Mouse (Mus musculus) CD4-positive, CD25-positive, alpha-beta regulatory T cell, adult 9 weeks (primary cell): ENCODE measurements around the gene S100pbp. TPM values are rescaled to one million over a fixed set of nuclear protein-coding genes. Genes with fewer than 3 reads are reported as not detected.

ENCODE experiments used
- polyA plus RNA-seq: library from polyadenylated mRNA; unstranded; fragments of 100-300 nt; shearing (Covaris generic); gene quantifications from one replicate; pipeline ENCODE4 v1.2.1, GENCODE M21; 2017

S100pbp gene
- polyA plus RNA-seq: 19.3 TPM

GRCm38 (mm10) chr4:129189542-129190519, at the start of gene S100pbp, which contains the start of gene Yars:
Gene S100pbp (minus strand): TSS chr4:129189727.
Gene Yars (plus strand): TSS chr4:129189760.

GRCm38 (mm10) chr4:129136579-129137391, 52.7 kb downstream of the S100pbp start, which contains the start of gene Fndc5:
Gene Fndc5 (plus strand): TSS chr4:129136999.

GRCm38 (mm10) chr4:129121569-129122086, 67.9 kb downstream of the S100pbp start, which contains the start of gene Hpca:
Gene Hpca (minus strand): TSS chr4:129122036.

GRCm38 (mm10) chr4:129105356-129105755, 84.2 kb downstream of the S100pbp start, which contains the start of gene Tmem54:
Gene Tmem54 (plus strand): TSS chr4:129105548.

Other genes starting within 250 kb of the S100pbp start
- gene Azin2, start 227.3 kb downstream of the S100pbp start, polyA plus RNA-seq: 0.17 TPM
- 162 TPM for gene Ak2, start 197.8 kb downstream of the S100pbp start, polyA plus RNA-seq
- gene Rnf19b, start 131.5 kb downstream of the S100pbp start, polyA plus RNA-seq: 6.3 TPM
- not detected for gene Tmem54, start 84.2 kb downstream of the S100pbp start, polyA plus RNA-seq
- gene Hpca, start 67.7 kb downstream of the S100pbp start, polyA plus RNA-seq: not detected
- gene Fndc5, start 52.7 kb downstream of the S100pbp start, polyA plus RNA-seq: 0.10 TPM
- gene Yars, start within 50 bp of the S100pbp start, polyA plus RNA-seq: 56.3 TPM
- gene C77080, start 71.7 kb upstream of the S100pbp start, polyA plus RNA-seq: 0.26 TPM
- 0.20 TPM for gene Sync, start 97.9 kb upstream of the S100pbp start, polyA plus RNA-seq
- gene Rbbp4, start 145.6 kb upstream of the S100pbp start, polyA plus RNA-seq: 380 TPM
- 86.8 TPM for gene Zbtb8os, start 146.0 kb upstream of the S100pbp start, polyA plus RNA-seq
- 12.3 TPM for gene Zbtb8a, start 188.4 kb upstream of the S100pbp start, polyA plus RNA-seq